Mouse (Mus musculus) ES-Bruce4 (cell line): ENCODE results near the gene Lrg1.

Source experiments
- CTCF ChIP-seq: IDR thresholded peaks from one replicate; pipeline ENCODE4 v1.8.1; 2011; ENCODE audit warnings: low read depth, low read length
- EP300 ChIP-seq: IDR thresholded peaks from 2 replicates; pipeline ENCODE4 v1.6.1; 2011; ENCODE audit warnings: low read depth, low read length; ENCODE audit not compliant: insufficient read depth
- POLR2A ChIP-seq: IDR thresholded peaks from one replicate; pipeline ENCODE4 v1.8.1; 2011; ENCODE audit warnings: low read length; ENCODE audit not compliant: insufficient read depth

DNA sequence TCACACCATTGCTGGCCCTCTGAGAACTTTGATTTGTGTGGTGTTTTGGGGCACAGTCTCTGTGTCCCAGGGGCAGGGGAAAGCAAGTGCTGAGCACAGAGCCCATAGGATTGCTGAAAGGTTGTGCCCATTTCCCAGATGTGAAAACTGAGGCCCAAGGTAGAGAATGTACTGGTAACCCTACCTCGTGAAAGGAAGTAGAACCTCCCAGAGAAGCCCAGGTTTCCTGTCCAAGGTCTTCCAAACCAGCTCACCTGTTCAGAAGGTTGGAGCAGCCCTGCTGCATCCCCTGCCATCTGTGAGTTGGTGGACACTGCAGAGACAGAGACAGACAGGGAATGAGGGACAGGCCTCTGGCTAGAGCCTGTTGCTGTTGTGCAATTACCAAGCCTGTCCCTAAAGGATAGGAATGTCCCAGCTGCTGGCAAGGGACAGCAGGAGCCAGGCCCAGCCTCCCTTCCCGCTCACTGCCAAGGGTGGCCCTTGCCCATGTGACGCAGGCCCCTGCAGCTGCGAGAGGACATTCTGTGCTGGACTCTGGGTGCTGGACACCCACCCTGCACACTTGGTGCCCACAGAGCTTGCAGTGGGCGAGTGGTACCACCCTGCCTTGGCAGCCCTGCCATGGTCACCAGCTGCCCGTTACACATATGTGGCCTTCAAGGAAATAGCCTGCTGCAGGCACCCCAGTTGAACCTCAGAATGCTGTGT, 13.3 kb downstream of the Lrg1 start:
- TF ChIP-seq CTCF (no peak), POLR2A (no peak), EP300 (no peak)
